Mouse (Mus musculus) midbrain, embryonic 11.5 days (tissue): ENCODE data around the gene Pam. TPM values are rescaled to one million over a fixed set of nuclear protein-coding genes. Genes with fewer than 3 reads are reported as not detected.
A peak's percentile ranks its signal among the peaks of the same experiment; 100 is the strongest.
"Not testable (repeated sequence)": the region's sequence is repeated elsewhere in the genome, so short reads cannot be mapped to it uniquely, and the experiment has no call there.

Experiments used
- ATAC-seq: fragments of 200-750 bp; cut with Nextera tagmentation; 2 replicates; pipeline ENCODE4 v1.8.0; 2017; ENCODE audit warnings: moderate TSS enrichment, moderate library complexity; ENCODE audit not compliant: low FRiP score
- DNase-seq: peaks from one replicate; pipeline ENCODE4 v3.0.0; 2015; ENCODE audit warnings: low spot score; ENCODE audit errors: missing footprints
- H3K27ac ChIP-seq: fragments of 300-500 bp; sonication (generic); 2 replicates; pipeline ENCODE4 v1.5.1; 2014; ENCODE audit warnings: low read depth, low read length
- H3K27me3 ChIP-seq: fragments of 300-500 bp; sonication (generic); 2 replicates; pipeline ENCODE4 v1.6.1; 2014; ENCODE audit warnings: mild to moderate bottlenecking, low read length, moderate library complexity, mixed read lengths; ENCODE audit not compliant: control insufficient read depth, insufficient read depth
- H3K36me3 ChIP-seq: fragments of 300-500 bp; sonication (generic); 2 replicates; pipeline ENCODE4 v1.6.1; 2014; ENCODE audit warnings: mild to moderate bottlenecking, low read length, moderate library complexity, mixed read lengths; ENCODE audit not compliant: control insufficient read depth, insufficient read depth
- H3K4me1 ChIP-seq: fragments of 300-500 bp; sonication (generic); 2 replicates; pipeline ENCODE4 v1.6.1; 2014; ENCODE audit warnings: low read length; ENCODE audit not compliant: control insufficient read depth, insufficient read depth
- H3K4me2 ChIP-seq: fragments of 300-500 bp; sonication (generic); 2 replicates; pipeline ENCODE4 v1.6.1; 2014; ENCODE audit warnings: mild to moderate bottlenecking, moderate library complexity
- H3K4me3 ChIP-seq: fragments of 300-500 bp; sonication (generic); 2 replicates; pipeline ENCODE4 v1.5.1; 2014; ENCODE audit warnings: low read depth, low read length
- H3K9ac ChIP-seq: fragments of 300-500 bp; sonication (generic); 2 replicates; pipeline ENCODE4 v1.6.1; 2014; ENCODE audit warnings: low read length
- H3K9me3 ChIP-seq: fragments of 300-500 bp; sonication (generic); 2 replicates; pipeline ENCODE4 v1.6.1; 2016; ENCODE audit warnings: low read length; ENCODE audit not compliant: control insufficient read depth
- WGBS: fragments of 180-500 bp; shearing (Covaris S2); extraction: QIAGEN DNeasy Blood & Tissue Kit; methylation state at CpG from one replicate; pipeline ENCODE4 v1.1.7; 2014; 5-methylcytosine and 5-hydroxymethylcytosine counted together
- polyA plus RNA-seq: library from polyadenylated mRNA; unstranded; fragments of >200 nt; fragmentation: Nextera tagmentation; extraction: Ambion mirVana; gene quantifications from 2 replicates; pipeline ENCODE4 v1.2.1, GENCODE M21; 2014

Pam gene
- polyA plus RNA-seq, 1 experiment from 2014 or later = 21.1 TPM

- Histone ChIP-seq H3K4me1 (peaks cover 8% of the 10 kb centered on the region), H3K27me3 (no peaks in the 10 kb centered on the region; the same call in 1 of the 2 replicates), H3K9ac (no peak overlapping the region), H3K4me3 (peak overlapping the region; percentile 46), H3K9me3 (no peaks in the 10 kb centered on the region), H3K4me2 (peak overlapping the region; percentile 55), H3K36me3 (no peaks in the 10 kb centered on the region), H3K27ac (no peak overlapping the region)
- 55% methylated on average over 13 of the region's 13 CpGs for WGBS
- ATAC-seq = no peak
- DNase-seq = peak; percentile 88
These were observed 119.4 kb downstream of the Pam start for GRCm38 (mm10) chr1:97976072-97976471.

- no peak overlapping the region for H3K9ac ChIP-seq
- H3K36me3 ChIP-seq = no peaks in the 10 kb centered on the region
- 52% methylated on average over 11 of the region's 11 CpGs for WGBS
- no peak for DNase-seq
- H3K4me1 ChIP-seq = peaks cover 8% of the 10 kb centered on the region
- H3K27me3 ChIP-seq = no peaks in the 10 kb centered on the region; the same call in 1 of the 2 replicates
- no peaks in the 10 kb centered on the region for H3K9me3 ChIP-seq
- no peak overlapping the region for H3K4me3 ChIP-seq
- H3K4me2 ChIP-seq = no peak overlapping the region; the same call in 1 of the 2 replicates
- no peak overlapping the region for H3K27ac ChIP-seq
- no peak for ATAC-seq
These were observed 120.5 kb downstream of the Pam start for GRCm38 (mm10) chr1:97974968-97975367.

GRCm38 (mm10) chr1:97969765-97970164 is 125.7 kb downstream of the Pam start:
- Histone ChIP-seq H3K4me3 (no peak overlapping the region), H3K9me3 (no peaks in the 10 kb centered on the region), H3K27me3 (no peaks in the 10 kb centered on the region), H3K9ac (no peak overlapping the region), H3K4me1 (peaks cover under 1% of the 10 kb centered on the region; the same call in 1 of the 2 replicates), H3K27ac (no peak overlapping the region), H3K4me2 (no peak overlapping the region), H3K36me3 (no peaks in the 10 kb centered on the region)
- DNase-seq (peak; percentile 35), ATAC-seq (no peak)
- 86% methylated on average over 4 of the region's 4 CpGs for WGBS

- DNase-seq (peak; percentile 65), ATAC-seq (no peak)
- Histone ChIP-seq H3K27ac (no peak overlapping the region), H3K4me1 (no peaks in the 10 kb centered on the region), H3K27me3 (no peaks in the 10 kb centered on the region), H3K4me2 (no peak overlapping the region), H3K9me3 (no peaks in the 10 kb centered on the region), H3K36me3 (no peaks in the 10 kb centered on the region), H3K4me3 (no peak overlapping the region), H3K9ac (no peak overlapping the region)
- WGBS = 89% methylated on average over 2 of the region's 2 CpGs
These were observed 131.7 kb downstream of the Pam start for GRCm38 (mm10) chr1:97963711-97964110.

- Histone ChIP-seq H3K9me3 (no peaks in the 10 kb centered on the region), H3K4me1 (no peaks in the 10 kb centered on the region), H3K27me3 (no peaks in the 10 kb centered on the region), H3K9ac (no peak overlapping the region), H3K36me3 (no peaks in the 10 kb centered on the region), H3K4me3 (no peak overlapping the region), H3K4me2 (no peak overlapping the region), H3K27ac (no peak overlapping the region)
- WGBS = 90% methylated on average over 7 of the region's 7 CpGs
- no peak for DNase-seq
- ATAC-seq = no peak
These were observed 133.3 kb downstream of the Pam start for GRCm38 (mm10) chr1:97962134-97962533.

GRCm38 (mm10) chr1:97960681-97961080 is 134.8 kb downstream of the Pam start:
- Histone ChIP-seq H3K4me2 (no peak overlapping the region), H3K36me3 (no peaks in the 10 kb centered on the region), H3K9ac (no peak overlapping the region), H3K4me3 (no peak overlapping the region), H3K27ac (no peak overlapping the region), H3K9me3 (no peaks in the 10 kb centered on the region), H3K27me3 (no peaks in the 10 kb centered on the region), H3K4me1 (no peaks in the 10 kb centered on the region)
- no peak for DNase-seq
- WGBS = 95% methylated on average over 3 of the region's 3 CpGs
- ATAC-seq = no peak

- Histone ChIP-seq H3K9ac (no peak overlapping the region), H3K27ac (no peak overlapping the region), H3K4me3 (no peak overlapping the region), H3K9me3 (no peaks in the 10 kb centered on the region), H3K27me3 (no peaks in the 10 kb centered on the region), H3K4me2 (no peak overlapping the region), H3K36me3 (no peaks in the 10 kb centered on the region), H3K4me1 (no peaks in the 10 kb centered on the region)
- DNase-seq = no peak
- 88% methylated on average over 6 of the region's 6 CpGs for WGBS
- no peak for ATAC-seq
These were observed 135.3 kb downstream of the Pam start for GRCm38 (mm10) chr1:97960124-97960523.

GRCm38 (mm10) chr1:97958759-97959158 is 136.7 kb downstream of the Pam start:
- H3K27me3 ChIP-seq = no peaks in the 10 kb centered on the region
- 90% methylated on average over 4 of the region's 4 CpGs for WGBS

GRCm38 (mm10) chr1:97949258-97949657 is 146.2 kb downstream of the Pam start:
- not testable (repeated sequence) for ATAC-seq, H3K4me1 ChIP-seq, DNase-seq, H3K27me3 ChIP-seq, H3K9ac ChIP-seq, H3K9me3 ChIP-seq, H3K4me2 ChIP-seq, H3K36me3 ChIP-seq, H3K27ac ChIP-seq, H3K4me3 ChIP-seq
- 94% methylated on average over 17 of the region's 17 CpGs for WGBS

More at GRCm38 (mm10) chr1:97958759-97959158, 136.7 kb downstream of the Pam start:
- DNase-seq (peak; percentile 61), ATAC-seq (no peak)
- H3K4me1 ChIP-seq = no peaks in the 10 kb centered on the region
- H3K4me3 ChIP-seq = no peak overlapping the region
- H3K4me2 ChIP-seq = no peak overlapping the region
- no peaks in the 10 kb centered on the region for H3K36me3 ChIP-seq
- H3K9ac ChIP-seq = no peak overlapping the region
- no peaks in the 10 kb centered on the region for H3K9me3 ChIP-seq
- no peak overlapping the region for H3K27ac ChIP-seq
